Mouse (Mus musculus) ES-Bruce4 (cell line): ENCODE results near the gene Gnb2.

Experiments
- CTCF ChIP-seq: IDR thresholded peaks from one replicate; pipeline ENCODE4 v1.8.1; 2011; ENCODE audit warnings: low read depth, low read length
- EP300 ChIP-seq: IDR thresholded peaks from 2 replicates; pipeline ENCODE4 v1.6.1; 2011; ENCODE audit warnings: low read depth, low read length; ENCODE audit not compliant: insufficient read depth

DNA sequence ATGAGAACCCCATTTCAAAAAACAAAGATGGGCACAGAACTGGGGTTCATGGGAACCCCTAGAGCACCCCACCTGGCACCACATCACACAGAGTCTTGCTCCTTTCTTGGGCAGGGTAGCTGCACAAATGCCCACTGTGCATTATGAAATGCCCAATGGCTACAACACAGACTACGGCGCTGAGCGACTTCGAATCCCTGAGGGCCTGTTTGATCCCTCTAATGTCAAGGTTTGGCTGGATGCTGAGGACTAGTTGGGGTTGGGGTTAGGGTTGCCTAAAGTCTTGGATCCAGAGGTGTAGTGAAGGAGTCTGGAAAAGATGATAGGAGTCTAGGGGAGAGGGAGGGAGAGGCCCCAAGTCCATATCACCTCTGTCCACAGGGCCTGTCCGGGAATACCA is 33.1 kb upstream of the Gnb2 start:
- TF ChIP-seq CTCF = no peak
- no peak for TF ChIP-seq EP300
